Mouse (Mus musculus) midbrain, embryonic 14.5 days (tissue): ENCODE results near the gene Kmt2c. TPM values are rescaled to one million over a fixed set of nuclear protein-coding genes. Genes with fewer than 3 reads are reported as not detected.
A peak's percentile ranks its signal among the peaks of the same experiment; 100 is the strongest.

Source experiments
- ATAC-seq: fragments of 200-750 bp; cut with Nextera tagmentation; 2 replicates; pipeline ENCODE4 v1.8.0; 2017; ENCODE audit warnings: moderate number of reproducible peaks, moderate library complexity; ENCODE audit not compliant: low FRiP score, low TSS enrichment
- DNase-seq: peaks from one replicate; pipeline ENCODE4 v3.0.0-alpha.2; 2015
- H3K27ac ChIP-seq: fragments of 300-500 bp; sonication (generic); replicated peaks from 2 replicates; pipeline ENCODE4 v1.5.1; 2014; ENCODE audit warnings: mild to moderate bottlenecking, low read depth, low read length, moderate library complexity
- H3K27me3 ChIP-seq: fragments of 300-500 bp; sonication (generic); 2 replicates; pipeline ENCODE4 v1.6.1; 2014; ENCODE audit warnings: low read length, control low read depth, mixed read lengths; ENCODE audit not compliant: control insufficient read depth, insufficient read depth
- H3K36me3 ChIP-seq: fragments of 300-500 bp; sonication (generic); 2 replicates; pipeline ENCODE4 v1.6.1; 2014; ENCODE audit warnings: low read length, control low read depth; ENCODE audit not compliant: control insufficient read depth, insufficient read depth
- H3K4me1 ChIP-seq: fragments of 300-500 bp; sonication (generic); 2 replicates; pipeline ENCODE4 v1.6.1; 2014; ENCODE audit warnings: mild to moderate bottlenecking, antibody characterized with exemption, low read length, control low read depth; ENCODE audit not compliant: control insufficient read depth, insufficient read depth
- H3K4me2 ChIP-seq: fragments of 300-500 bp; sonication (generic); 2 replicates; pipeline ENCODE4 v1.6.1; 2014; ENCODE audit warnings: mild to moderate bottlenecking, low read length, moderate library complexity
- H3K4me3 ChIP-seq: fragments of 300-500 bp; sonication (generic); replicated peaks from 2 replicates; pipeline ENCODE4 v1.5.1; 2014; ENCODE audit warnings: low read depth, low read length
- H3K9ac ChIP-seq: fragments of 300-500 bp; sonication (generic); replicated peaks from 2 replicates; pipeline ENCODE4 v1.6.1; 2014; ENCODE audit warnings: mild to moderate bottlenecking, low read length, moderate library complexity
- H3K9me3 ChIP-seq: fragments of 300-500 bp; sonication (generic); 2 replicates; pipeline ENCODE4 v1.6.1; 2016; ENCODE audit warnings: low read length, control low read depth, mixed read lengths; ENCODE audit not compliant: control insufficient read depth
- WGBS: fragments of 180-500 bp; shearing (Covaris S2); extraction: QIAGEN DNeasy Blood & Tissue Kit; methylation state at CpG from one replicate; pipeline ENCODE4 v1.1.7; 2014; 5-methylcytosine and 5-hydroxymethylcytosine counted together
- polyA plus RNA-seq: library from polyadenylated mRNA; unstranded; fragments of >200 nt; fragmentation: Nextera tagmentation; extraction: Ambion mirVana; gene quantifications from 2 replicates; pipeline ENCODE4 v1.2.1, GENCODE M21; 2014

Gene Kmt2c
- 30.2 and 32.8 TPM in 2 replicates for polyA plus RNA-seq

- H3K27ac ChIP-seq: peak within 1 kb of the TSS; percentile 99
- H3K27me3 ChIP-seq: no peaks in the 10 kb centered on the region
- peaks cover 18% of the 10 kb centered on the region for H3K4me1 ChIP-seq
- H3K4me2 ChIP-seq: peak within 1 kb of the TSS; percentile 85
- peak within 1 kb of the TSS; percentile 97 for H3K4me3 ChIP-seq
- DNase-seq: no peak
- WGBS: 0% methylated on average over 50 of the region's 54 CpGs
- H3K9ac ChIP-seq: peak within 1 kb of the TSS; percentile 97
- no peaks in the 10 kb centered on the region for H3K9me3 ChIP-seq
- ATAC-seq: peak; percentile 21
- H3K36me3 ChIP-seq: no peaks in the 10 kb centered on the region
Measured at GRCm38 (mm10) chr5:25498346-25498820, at the start of gene Kmt2c. Kmt2c (minus strand) TSS chr5:25498783.

- no peak overlapping the region for H3K4me3 ChIP-seq
- H3K27ac ChIP-seq: no peak overlapping the region
- no peak overlapping the region for H3K4me2 ChIP-seq
- 89% methylated on average over 2 of the region's 2 CpGs for WGBS
- DNase-seq: no peak
- H3K9ac ChIP-seq: no peak overlapping the region
- no peak for ATAC-seq
- H3K9me3 ChIP-seq: no peaks in the 10 kb centered on the region
- no peaks in the 10 kb centered on the region for H3K36me3 ChIP-seq
- H3K4me1 ChIP-seq: no peaks in the 10 kb centered on the region
- no peaks in the 10 kb centered on the region for H3K27me3 ChIP-seq
Measured at GRCm38 (mm10) chr5:25546912-25547311, 48.3 kb upstream of the Kmt2c start.

- no peak overlapping the region for H3K9ac ChIP-seq
- ATAC-seq: no peak
- no peaks in the 10 kb centered on the region for H3K9me3 ChIP-seq
- H3K4me3 ChIP-seq: no peak overlapping the region
- no peaks in the 10 kb centered on the region for H3K27me3 ChIP-seq
- no peak overlapping the region for H3K4me2 ChIP-seq
- DNase-seq: no peak
- H3K36me3 ChIP-seq: no peaks in the 10 kb centered on the region
- 82% methylated on average over 5 of the region's 5 CpGs for WGBS
- H3K4me1 ChIP-seq: no peaks in the 10 kb centered on the region
- H3K27ac ChIP-seq: no peak overlapping the region
Measured at GRCm38 (mm10) chr5:25544566-25544965, 46.0 kb upstream of the Kmt2c start.

- no peaks in the 10 kb centered on the region for H3K4me1 ChIP-seq
- H3K36me3 ChIP-seq: no peaks in the 10 kb centered on the region
- WGBS: 91% methylated on average over 3 of the region's 3 CpGs
- ATAC-seq: no peak
- H3K9ac ChIP-seq: no peak overlapping the region
- no peaks in the 10 kb centered on the region for H3K9me3 ChIP-seq
- H3K4me3 ChIP-seq: no peak overlapping the region
- DNase-seq: no peak
- H3K4me2 ChIP-seq: no peak overlapping the region
- no peak overlapping the region for H3K27ac ChIP-seq
- H3K27me3 ChIP-seq: no peaks in the 10 kb centered on the region
Measured at GRCm38 (mm10) chr5:25544061-25544460, 45.5 kb upstream of the Kmt2c start.

GRCm38 (mm10) chr5:25541661-25542060 is 43.1 kb upstream of the Kmt2c start:
- ATAC-seq: no peak
- H3K9me3 ChIP-seq: no peaks in the 10 kb centered on the region; the same call in 1 of the 2 replicates
- no peaks in the 10 kb centered on the region for H3K4me1 ChIP-seq
- no peak for DNase-seq
- H3K36me3 ChIP-seq: no peaks in the 10 kb centered on the region
- no peak overlapping the region for H3K4me2 ChIP-seq
- no peaks in the 10 kb centered on the region for H3K27me3 ChIP-seq
- 68% methylated on average over 2 of the region's 2 CpGs for WGBS
- no peak overlapping the region for H3K27ac ChIP-seq
- H3K9ac ChIP-seq: no peak overlapping the region
- no peak overlapping the region for H3K4me3 ChIP-seq

GRCm38 (mm10) chr5:25540921-25541320 is 42.3 kb upstream of the Kmt2c start:
- no peaks in the 10 kb centered on the region for H3K27me3 ChIP-seq
- no peak overlapping the region for H3K4me3 ChIP-seq
- H3K9me3 ChIP-seq: no peaks in the 10 kb centered on the region; the same call in 1 of the 2 replicates
- H3K4me1 ChIP-seq: no peaks in the 10 kb centered on the region
- H3K36me3 ChIP-seq: no peaks in the 10 kb centered on the region
- no peak overlapping the region for H3K4me2 ChIP-seq
- ATAC-seq (no peak), DNase-seq (no peak)
- no peak overlapping the region for H3K27ac ChIP-seq
- 89% methylated on average over 3 of the region's 3 CpGs for WGBS
- no peak overlapping the region for H3K9ac ChIP-seq

- no peak overlapping the region for H3K4me3 ChIP-seq
- no peak overlapping the region for H3K27ac ChIP-seq
- H3K36me3 ChIP-seq: no peaks in the 10 kb centered on the region
- H3K9ac ChIP-seq: no peak overlapping the region
- no peaks in the 10 kb centered on the region for H3K4me1 ChIP-seq
- no peaks in the 10 kb centered on the region; the same call in 1 of the 2 replicates for H3K9me3 ChIP-seq
- ATAC-seq (no peak), DNase-seq (no peak)
- H3K4me2 ChIP-seq: no peak overlapping the region
- no peaks in the 10 kb centered on the region for H3K27me3 ChIP-seq
Measured at GRCm38 (mm10) chr5:25540412-25540811, 41.8 kb upstream of the Kmt2c start.

GRCm38 (mm10) chr5:25536921-25537409 is 38.4 kb upstream of the Kmt2c start:
- no peak overlapping the region for H3K4me3 ChIP-seq
- DNase-seq: no peak
- H3K36me3 ChIP-seq: no peaks in the 10 kb centered on the region
- H3K4me1 ChIP-seq: no peaks in the 10 kb centered on the region
- WGBS: 50% methylated on average over 6 of the region's 6 CpGs
- H3K4me2 ChIP-seq: no peak overlapping the region
- no peak overlapping the region for H3K27ac ChIP-seq
- no peak for ATAC-seq
- H3K9me3 ChIP-seq: no peaks in the 10 kb centered on the region; the same call in 1 of the 2 replicates
- H3K9ac ChIP-seq: no peak overlapping the region
- H3K27me3 ChIP-seq: no peaks in the 10 kb centered on the region

GRCm38 (mm10) chr5:25536451-25536850 is 37.9 kb upstream of the Kmt2c start:
- Histone ChIP-seq H3K4me3 (no peak overlapping the region), H3K36me3 (no peaks in the 10 kb centered on the region), H3K27ac (no peak overlapping the region), H3K4me2 (no peak overlapping the region), H3K4me1 (no peaks in the 10 kb centered on the region), H3K27me3 (no peaks in the 10 kb centered on the region), H3K9ac (no peak overlapping the region), H3K9me3 (no peaks in the 10 kb centered on the region; the same call in 1 of the 2 replicates)
- 47% methylated on average over 2 of the region's 2 CpGs for WGBS
- ATAC-seq (no peak), DNase-seq (no peak)
